Mouse (Mus musculus): ENCODE measurements around the gene Pop7.
A peak's percentile ranks its signal among the peaks of the same experiment; 100 is the strongest.

The Pop7 gene

DNA sequence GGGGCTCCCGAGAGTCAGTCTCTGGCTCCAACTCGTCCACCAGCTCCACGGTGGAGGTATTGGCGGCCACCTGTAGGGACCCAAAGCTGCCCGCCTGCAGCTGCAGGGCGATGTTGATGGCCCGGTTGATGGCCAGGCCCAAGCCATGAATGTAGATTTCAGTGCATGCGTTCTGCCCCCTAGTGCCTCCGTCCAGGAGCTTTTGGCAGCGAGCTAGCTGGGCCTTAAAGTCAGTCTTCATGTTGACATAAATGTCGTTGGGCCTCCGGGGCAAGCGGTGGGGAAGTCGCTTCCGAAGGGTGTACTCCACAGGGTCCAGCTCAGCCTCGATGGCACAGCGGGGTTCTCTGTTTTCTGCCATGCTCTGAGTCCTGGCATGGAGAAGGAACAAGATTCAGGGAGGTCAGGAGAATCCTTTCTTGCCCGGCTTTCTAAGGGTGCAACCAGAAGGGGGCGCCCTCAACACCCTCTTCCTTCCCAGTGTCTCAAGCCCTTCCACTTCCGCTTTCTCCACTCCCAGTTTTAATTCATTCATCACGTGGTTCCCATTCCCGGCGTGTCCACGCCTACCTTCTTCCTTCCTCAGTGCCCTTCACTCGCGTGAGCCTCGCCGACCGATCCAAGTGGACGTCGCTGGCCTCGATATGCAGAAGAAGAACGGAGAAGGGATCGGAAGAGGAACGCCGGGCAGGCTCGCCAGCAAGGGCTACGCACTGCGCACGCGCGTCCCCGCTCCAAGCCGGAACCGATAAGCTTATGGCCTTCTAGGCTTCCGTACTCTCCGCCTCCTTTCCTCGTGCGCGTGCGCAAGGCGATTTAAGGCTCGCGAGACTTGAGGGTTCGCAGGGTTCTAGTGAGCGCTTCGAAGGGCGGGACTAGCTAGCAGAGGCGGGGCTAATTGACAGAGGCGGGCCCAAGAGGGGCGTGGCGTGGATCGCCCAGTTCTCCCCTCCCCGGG lies at the start of gene Pop7:
Pop7 (minus strand) TSS at position 810 of the 958 bp plus-strand sequence.
- peak; percentile 98 for DNase-seq (ENCODE audit: low read depth)

DNA sequence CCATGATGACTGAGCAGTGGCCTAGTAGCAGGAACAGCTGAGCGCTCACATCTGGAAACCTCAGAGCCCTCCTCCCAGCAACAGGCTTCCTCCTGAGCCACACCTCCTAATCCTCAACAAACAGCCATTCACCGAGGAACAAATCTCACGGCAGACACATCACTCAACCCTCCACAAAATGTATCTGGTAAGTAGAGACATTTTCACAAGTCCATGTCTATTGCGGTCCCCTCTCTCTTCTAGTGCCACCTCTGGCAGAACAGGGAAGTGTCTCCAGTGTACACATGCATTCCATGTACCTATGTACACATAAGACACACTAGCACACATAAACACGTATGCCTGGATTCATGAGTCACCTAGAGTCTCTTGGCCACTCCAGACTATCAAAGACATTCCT lies 48.8 kb upstream of the Pop7 start:
- no peak for DNase-seq (ENCODE audit: low read depth)

DNA sequence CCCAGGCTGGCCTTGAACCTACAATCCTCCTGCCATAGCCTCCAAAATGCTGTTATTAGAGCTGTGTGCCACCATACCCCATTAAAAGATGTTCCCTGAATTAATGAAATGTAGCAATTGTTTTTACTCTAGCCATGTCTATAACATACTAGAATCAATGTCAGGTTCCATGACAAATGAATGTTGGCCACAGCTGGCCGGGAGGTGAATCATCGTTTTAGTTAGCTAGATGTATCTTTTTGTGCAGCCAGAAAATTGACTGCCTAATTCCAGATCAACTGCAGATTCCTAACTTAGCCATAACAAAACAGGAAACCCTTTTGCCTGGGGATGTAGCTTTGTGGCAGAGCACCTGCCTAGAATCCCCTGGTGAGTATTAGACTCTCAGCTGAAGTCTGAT lies 47.5 kb upstream of the Pop7 start:
- no peak for DNase-seq (ENCODE audit: low read depth)

GRCm38 (mm10) chr5:137545596-137545995 lies 43.3 kb upstream of the Pop7 start:
- no peak for DNase-seq (ENCODE audit: low read depth)

DNA sequence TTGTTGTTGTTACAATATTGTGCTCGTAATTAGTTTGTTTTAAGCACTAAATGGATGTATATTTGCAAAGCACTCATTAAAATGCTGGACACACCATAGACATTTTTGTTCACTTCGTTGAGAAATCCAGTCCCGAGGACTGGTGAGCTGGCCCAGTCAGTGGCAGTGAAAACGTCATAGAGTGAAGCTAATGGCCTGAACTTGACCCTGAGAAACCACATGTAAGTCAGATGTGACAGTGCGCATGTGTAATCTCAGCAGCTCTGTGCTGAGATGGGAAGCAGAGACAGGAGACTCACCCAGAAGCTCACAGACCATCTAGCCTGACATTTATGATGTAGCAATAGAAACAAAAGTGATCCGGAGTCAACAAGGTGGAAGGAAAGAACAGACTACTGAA lies 42.6 kb upstream of the Pop7 start:
- DNase-seq (ENCODE audit: low read depth) = no peak

- DNase-seq (ENCODE audit: low read depth) = peak; percentile 19
Observed at GRCm38 (mm10) chr5:137541768-137542540, 39.6 kb upstream of the Pop7 start.

- no peak for DNase-seq (ENCODE audit: low read depth)
Observed at GRCm38 (mm10) chr5:137540991-137541390, 38.7 kb upstream of the Pop7 start.

DNA sequence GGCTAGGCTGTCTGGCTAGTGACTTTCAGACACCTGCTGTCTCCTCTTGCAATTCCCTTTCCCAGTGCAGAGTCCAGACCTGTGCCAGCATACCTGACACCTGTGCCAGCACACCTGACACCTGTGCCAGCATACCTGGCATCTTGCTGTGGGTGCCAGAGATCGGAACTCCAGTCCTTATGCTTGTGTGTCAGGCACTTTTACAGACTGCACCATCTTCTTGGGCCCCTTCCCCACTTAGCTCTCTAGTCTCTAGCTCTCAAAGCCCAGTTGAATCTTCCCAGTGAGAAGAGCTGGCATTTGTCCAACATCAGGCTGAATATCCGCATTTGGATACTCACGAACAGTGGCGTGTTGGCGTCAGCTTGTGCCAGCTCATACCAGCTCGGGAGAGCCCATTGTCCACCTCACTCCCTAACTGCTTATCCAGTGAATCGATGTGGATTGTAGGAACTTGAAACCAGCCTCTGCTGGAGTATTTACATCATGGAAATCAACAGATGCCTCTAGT lies 37.0 kb upstream of the Pop7 start:
- DNase-seq (ENCODE audit: low read depth) = no peak

DNA sequence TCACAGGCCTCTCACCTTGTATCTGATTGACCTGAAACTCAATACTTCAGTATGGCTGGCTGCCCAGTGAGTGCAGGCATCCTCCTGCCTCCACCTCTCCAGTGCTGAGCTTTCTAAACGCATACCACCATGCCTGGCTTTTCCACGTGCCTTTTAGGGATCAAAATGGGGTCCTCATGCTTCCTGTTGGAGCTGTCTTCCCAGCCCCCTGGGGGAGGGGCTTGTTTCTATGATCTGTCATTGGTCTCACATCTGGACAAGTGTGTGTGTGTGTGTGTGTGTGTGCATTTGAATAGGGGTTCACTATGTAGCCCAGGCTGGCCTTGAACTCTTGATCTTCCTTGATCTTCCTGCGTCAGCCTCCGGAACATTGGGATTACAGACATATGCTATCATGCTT lies 35.1 kb upstream of the Pop7 start:
- DNase-seq (ENCODE audit: low read depth) = no peak

DNA sequence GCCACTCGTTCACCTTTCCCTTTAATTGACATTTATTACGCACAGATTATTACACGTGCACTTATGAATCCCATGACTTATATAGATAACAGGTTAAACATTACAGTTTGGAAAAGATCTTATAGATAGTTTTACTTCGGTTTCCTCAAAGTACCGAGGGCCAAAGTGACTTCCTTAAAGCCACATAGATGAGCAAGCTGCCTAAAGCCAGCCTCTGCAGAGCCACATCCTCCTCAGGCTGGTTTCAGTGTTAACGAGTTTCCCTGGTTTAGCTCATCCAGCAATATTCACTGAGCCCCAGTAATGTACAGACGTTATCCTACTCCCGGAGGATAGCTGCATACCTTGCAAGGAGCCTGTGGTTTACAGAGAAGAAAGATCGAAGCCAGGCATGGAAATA lies 33.0 kb upstream of the Pop7 start:
- no peak for DNase-seq (ENCODE audit: low read depth)

- no peak for DNase-seq (ENCODE audit: low read depth)
Observed at GRCm38 (mm10) chr5:137534762-137535161, 32.4 kb upstream of the Pop7 start.

GRCm38 (mm10) chr5:137533117-137533827 lies 31.0 kb upstream of the Pop7 start, which contains the start of the genes Epo and Gnb2:
Gene Epo, minus strand, starts transcription at chr5:137533242.
Gene Gnb2, minus strand, starts transcription at chr5:137533510.
- DNase-seq (ENCODE audit: low read depth) = peak; percentile 91

DNA sequence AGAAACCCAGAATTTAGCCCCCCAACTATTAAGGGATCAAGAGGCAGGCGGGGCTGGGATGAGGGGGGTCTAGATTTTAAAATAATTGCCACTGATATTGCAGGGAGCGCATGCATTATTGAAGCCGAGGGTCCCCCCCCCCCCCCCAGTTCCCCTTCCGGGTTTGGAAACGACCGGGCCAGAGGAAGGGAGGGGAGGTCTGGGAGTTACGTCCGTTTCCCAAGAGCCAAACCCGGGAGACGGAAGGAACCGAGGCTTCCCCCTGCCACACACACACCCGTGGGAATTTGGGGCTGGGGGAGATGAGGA lies 30.4 kb upstream of the Pop7 start:
- no peak for DNase-seq (ENCODE audit: low read depth)

DNA sequence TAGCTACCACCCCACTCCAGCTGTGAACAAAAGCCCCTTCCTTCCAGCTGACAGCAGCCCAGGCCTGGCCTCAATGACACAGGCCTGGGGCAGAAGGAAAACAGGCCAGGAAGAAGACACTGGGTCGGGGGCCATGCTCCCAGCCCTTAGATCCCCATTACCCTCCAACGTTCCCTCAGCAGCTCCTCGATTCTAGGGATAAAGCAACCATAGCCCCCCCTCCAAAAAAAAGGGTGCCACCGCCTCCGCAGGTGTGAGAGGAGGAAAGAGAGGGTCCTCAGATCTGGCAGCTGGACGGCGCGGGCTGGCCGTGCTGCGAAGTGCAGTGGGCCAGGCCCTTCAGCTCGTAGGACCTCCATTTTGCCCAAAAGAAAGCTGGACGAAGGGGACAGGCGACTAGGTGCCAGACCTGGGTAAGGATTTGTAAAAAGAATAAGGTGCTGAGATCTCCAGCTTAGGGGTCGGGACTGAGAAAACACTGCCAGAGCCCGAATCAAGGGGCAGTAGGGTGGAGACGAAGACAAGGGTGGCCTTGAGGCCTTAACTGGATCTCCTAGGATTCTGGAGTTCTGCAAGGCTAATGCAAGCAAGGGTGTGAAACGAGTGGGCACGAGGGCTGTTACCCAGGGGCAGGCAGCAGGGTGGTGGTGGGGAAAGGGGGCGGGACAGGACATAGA lies 30.0 kb upstream of the Pop7 start:
- no peak for DNase-seq (ENCODE audit: low read depth)

GRCm38 (mm10) chr5:137531414-137532130 lies 29.3 kb upstream of the Pop7 start:
- no peak for DNase-seq (ENCODE audit: low read depth)

DNA sequence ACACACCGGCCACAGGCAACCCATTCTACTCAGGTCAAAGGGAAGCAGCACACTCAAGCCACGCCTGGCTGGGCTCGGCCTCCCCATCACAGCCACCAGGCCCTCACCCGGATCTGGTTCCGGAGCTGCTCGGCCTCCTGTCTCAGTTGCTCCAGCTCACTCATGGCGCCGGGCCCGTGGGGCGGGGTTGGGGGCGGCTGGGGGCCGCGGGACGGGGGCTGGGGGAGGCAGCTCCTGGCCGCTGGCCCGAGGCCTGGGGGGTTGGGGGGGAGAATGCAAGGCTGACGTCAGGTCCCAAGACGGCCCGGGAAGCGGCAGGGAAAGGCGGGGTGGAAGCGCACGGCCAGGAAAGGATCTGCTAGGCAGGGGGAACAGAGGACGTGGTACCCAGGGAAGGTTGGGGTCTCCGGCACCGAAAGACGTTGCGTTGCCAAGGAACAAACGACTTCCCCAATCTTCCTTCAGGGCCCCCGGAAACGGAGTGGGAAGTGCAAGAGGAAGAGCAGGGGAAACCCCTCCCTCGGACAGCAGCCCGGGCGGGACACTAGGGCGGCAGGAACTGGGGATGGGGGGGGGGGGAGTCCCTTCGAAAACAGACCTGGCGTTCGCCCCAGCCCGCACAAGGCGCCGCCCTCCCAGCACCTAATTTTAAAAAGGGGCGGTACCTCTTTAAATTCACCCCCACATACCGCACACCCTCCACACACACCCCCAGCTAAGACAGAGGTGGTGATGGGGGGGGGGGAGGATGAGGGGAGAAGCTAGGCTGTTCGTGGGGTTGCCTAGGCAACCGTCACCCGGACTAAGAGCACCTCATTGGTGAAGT lies 28.5 kb upstream of the Pop7 start:
- DNase-seq (ENCODE audit: low read depth) = peak; percentile 22

DNA sequence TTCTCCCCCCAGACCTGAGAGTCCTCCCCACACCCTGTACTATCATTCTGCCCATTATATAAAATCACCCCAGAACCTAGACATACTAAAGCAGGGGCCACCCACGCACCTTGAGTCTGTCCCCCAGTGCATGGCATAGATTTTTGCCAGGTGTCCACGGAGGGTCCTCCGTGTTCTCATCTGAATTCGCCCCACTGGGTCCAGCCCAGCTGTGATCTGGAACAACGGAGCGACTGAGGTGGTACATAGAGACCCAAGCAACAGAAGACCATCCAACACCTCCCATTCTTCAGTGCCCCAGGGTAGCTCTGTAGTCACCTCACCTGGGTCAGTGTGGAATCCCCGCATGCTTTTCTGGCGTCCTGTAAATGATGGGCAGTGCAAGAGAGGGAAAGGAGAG lies 27.8 kb upstream of the Pop7 start:
- no peak for DNase-seq (ENCODE audit: low read depth)

- DNase-seq (ENCODE audit: low read depth) = no peak
Observed at GRCm38 (mm10) chr5:137529221-137529995, 27.1 kb upstream of the Pop7 start.

DNA sequence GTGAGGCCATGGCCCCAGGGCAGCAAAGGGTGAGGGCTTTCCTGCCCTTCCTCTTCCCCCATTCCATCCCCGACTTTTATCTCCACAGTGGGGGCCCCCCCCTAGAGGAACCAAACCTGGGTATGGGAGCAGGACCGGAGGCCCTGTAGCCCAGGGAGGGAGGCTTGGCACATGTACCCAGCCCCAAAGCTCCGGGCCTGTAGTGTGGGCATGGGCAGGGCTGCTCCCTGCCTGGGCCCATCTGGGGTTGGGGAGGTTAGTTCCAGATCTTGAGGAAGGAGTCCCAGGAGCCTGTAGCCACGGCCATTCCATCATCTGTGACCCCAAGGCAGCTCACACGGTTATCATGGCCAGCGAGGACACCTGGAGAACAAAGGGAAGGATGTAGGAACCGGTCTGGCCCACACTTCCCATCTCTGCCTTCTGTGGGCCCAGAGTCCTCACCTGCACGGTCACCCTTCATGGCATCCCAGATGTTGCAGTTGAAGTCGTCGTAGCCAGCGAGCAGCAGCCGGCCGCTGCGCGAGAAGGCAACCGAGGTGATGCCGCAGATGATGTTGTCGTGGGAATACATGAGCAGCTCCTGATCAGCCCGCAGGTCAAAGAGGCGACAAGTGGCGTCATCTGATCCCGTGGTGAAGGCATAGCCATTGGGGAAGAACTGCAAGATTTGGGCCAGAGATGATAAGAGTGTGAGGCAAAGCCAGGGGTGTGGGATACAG lies 26.1 kb upstream of the Pop7 start:
- no peak for DNase-seq (ENCODE audit: low read depth)
